Mouse (Mus musculus) testis, adult 2 months (tissue): ENCODE measurements around the gene Tmem141.
A peak's percentile ranks its signal among the peaks of the same experiment; 100 is the strongest.

Source experiments
- CTCF ChIP-seq: fragments of 200-500 bp; IDR thresholded peaks from 2 replicates; pipeline ENCODE4 v1.5.1; 2012; ENCODE audit warnings: low read depth, mild to moderate bottlenecking, inconsistent platforms, low read length, moderate library complexity; ENCODE audit not compliant: control insufficient read depth, insufficient read depth, insufficient replicate concordance
- POLR2A ChIP-seq: fragments of 200-500 bp; IDR thresholded peaks from 2 replicates; pipeline ENCODE4 v1.6.1; 2012; ENCODE audit warnings: low read depth, mild to moderate bottlenecking, inconsistent platforms, low read length, moderate library complexity; ENCODE audit not compliant: control insufficient read depth

- TF ChIP-seq CTCF (peak; percentile 9; the same call in 1 of the 2 replicates), POLR2A (no peak)
Measured at GRCm38 (mm10) chr2:25639890-25640289, 18.1 kb upstream of the Tmem141 start.
